Mouse (Mus musculus) kidney, adult 2 months (tissue): ENCODE measurements around the gene Hdgfl3.

ENCODE experiments used
- CTCF ChIP-seq: fragments of 200-500 bp; conservative IDR thresholded peaks from 2 replicates; pipeline ENCODE4 v1.5.1; 2011; ENCODE audit warnings: low read depth, mild to moderate bottlenecking, control low read depth, low read length, moderate library complexity, mixed read lengths; ENCODE audit not compliant: insufficient read depth, insufficient read length
- POLR2A ChIP-seq: fragments of 200-500 bp; IDR thresholded peaks from one replicate; pipeline ENCODE4 v1.6.1; 2011; ENCODE audit warnings: low read depth, low read length, control low read depth

DNA sequence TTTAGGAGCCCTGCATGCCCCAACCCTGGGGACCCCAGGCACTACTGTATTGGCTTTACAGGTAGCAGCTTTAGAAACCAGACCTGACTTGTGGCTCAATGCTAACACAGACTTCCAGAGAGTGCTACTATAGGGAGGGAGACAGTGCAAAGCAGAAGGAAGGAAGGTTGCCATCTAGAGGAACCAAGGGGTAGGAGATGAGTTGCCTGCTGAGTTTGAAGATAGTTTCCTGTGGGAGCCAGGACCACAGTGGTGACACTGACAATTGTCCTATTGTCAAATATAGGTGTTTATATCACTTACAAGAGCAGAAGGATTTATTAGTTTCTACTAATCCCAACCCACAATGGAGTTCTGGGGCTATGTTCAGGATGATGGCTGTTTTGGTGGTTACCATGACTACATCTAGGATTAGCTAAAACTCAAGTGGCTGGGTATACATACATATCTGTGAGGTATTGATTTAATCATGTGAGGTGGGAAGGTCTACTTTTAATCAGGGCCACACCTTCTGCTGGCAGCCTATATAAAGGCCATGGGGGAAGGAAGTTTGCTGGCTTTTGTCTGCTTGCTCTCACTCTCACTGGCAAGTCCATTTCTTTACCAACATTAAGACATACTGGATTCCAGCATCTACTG, 20.1 kb upstream of the Hdgfl3 start:
- TF ChIP-seq CTCF (peak; percentile 62), POLR2A (no peak)
